Mouse (Mus musculus) thymus, adult 2 months (tissue): ENCODE measurements around the gene Chrna9. TPM values are rescaled to one million over a fixed set of nuclear protein-coding genes. Genes with fewer than 3 reads are reported as not detected.

Experiments
- DNase-seq: peaks from one replicate; pipeline ENCODE4 v3.0.0; 2021
- H3K27ac ChIP-seq: fragments of 200-500 bp; 2 replicates; pipeline ENCODE4 v1.5.1; 2012; ENCODE audit warnings: low read length, control low read depth; ENCODE audit not compliant: control insufficient read depth, insufficient read depth
- H3K27me3 ChIP-seq: fragments of 200-500 bp; 2 replicates; pipeline ENCODE4 v1.6.1; 2012; ENCODE audit warnings: mild to moderate bottlenecking, low read length, moderate library complexity, mixed read lengths; ENCODE audit not compliant: control insufficient read depth, insufficient read depth
- H3K36me3 ChIP-seq: fragments of 200-500 bp; 2 replicates; pipeline ENCODE4 v1.6.1; 2012; ENCODE audit warnings: mild to moderate bottlenecking, low read length, moderate library complexity; ENCODE audit not compliant: control insufficient read depth, insufficient read depth
- H3K4me1 ChIP-seq: fragments of 200-500 bp; replicated peaks from 2 replicates; pipeline ENCODE4 v1.6.1; 2012; ENCODE audit warnings: low read length; ENCODE audit not compliant: control insufficient read depth, insufficient read depth
- H3K4me3 ChIP-seq: fragments of 200-500 bp; 2 replicates; pipeline ENCODE4 v1.5.1; 2012; ENCODE audit warnings: mild to moderate bottlenecking, low read length, control low read depth, moderate library complexity; ENCODE audit not compliant: control insufficient read depth, insufficient read depth
- CTCF ChIP-seq: fragments of 200-500 bp; IDR thresholded peaks from 2 replicates; pipeline ENCODE4 v1.5.1; 2012; ENCODE audit warnings: mild to moderate bottlenecking, control low read depth, low read length, moderate library complexity, borderline replicate concordance; ENCODE audit not compliant: control insufficient read depth, poor library complexity, insufficient read depth; ENCODE audit errors: extremely low read depth
- POLR2A ChIP-seq: fragments of 200-500 bp; IDR thresholded peaks from 2 replicates; pipeline ENCODE4 v1.6.1; 2012; ENCODE audit warnings: mild to moderate bottlenecking, low read length, control low read depth, moderate library complexity; ENCODE audit not compliant: control insufficient read depth, poor library complexity, insufficient read depth; ENCODE audit errors: extremely low read depth
- WGBS: fragments of 180-500 bp; shearing (Covaris S2); methylation state at CpG from one replicate; pipeline ENCODE4 v1.1.7; 2018; 5-methylcytosine and 5-hydroxymethylcytosine counted together
- polyA plus RNA-seq: library from polyadenylated mRNA; depleted of rRNA; stranded (reverse); fragments of >200 nt; gene quantifications from 2 replicates; pipeline ENCODE4 v1.2.3, GENCODE M21; 2012; rRNA removed

The Chrna9 gene
- polyA plus RNA-seq, 1 experiment, result 251 TPM

DNA sequence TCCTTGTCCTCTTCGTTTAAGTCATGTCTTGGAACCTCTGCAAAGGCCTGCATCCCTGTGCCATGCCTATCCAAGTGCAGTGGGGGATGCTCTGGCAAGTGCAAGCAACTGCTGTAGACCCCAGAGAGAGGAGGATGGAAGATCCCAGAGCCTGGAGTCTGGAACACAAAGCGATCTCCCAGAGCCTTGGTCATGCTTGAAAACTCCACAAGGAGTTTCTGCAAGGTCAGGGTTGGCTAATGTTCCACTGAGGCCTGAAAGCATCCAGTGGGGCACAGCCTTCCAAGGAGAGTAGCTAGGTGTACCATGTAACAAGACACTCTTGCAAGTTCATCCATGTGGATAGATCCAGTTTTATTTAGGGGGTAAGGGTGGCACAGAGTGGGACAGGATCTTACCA, 79.7 kb downstream of the Chrna9 start:
- WGBS, result 100% methylated on average over 2 of the region's 2 CpGs
- H3K4me1 ChIP-seq, result no peaks in the 10 kb centered on the region
- no peaks in the 10 kb centered on the region for H3K36me3 ChIP-seq
- no peak for TF ChIP-seq POLR2A
- TF ChIP-seq CTCF, result no peak
- DNase-seq, result no peak
- H3K27me3 ChIP-seq, result no peaks in the 10 kb centered on the region
- no peak overlapping the region for H3K27ac ChIP-seq
- H3K4me3 ChIP-seq, result no peak overlapping the region

DNA sequence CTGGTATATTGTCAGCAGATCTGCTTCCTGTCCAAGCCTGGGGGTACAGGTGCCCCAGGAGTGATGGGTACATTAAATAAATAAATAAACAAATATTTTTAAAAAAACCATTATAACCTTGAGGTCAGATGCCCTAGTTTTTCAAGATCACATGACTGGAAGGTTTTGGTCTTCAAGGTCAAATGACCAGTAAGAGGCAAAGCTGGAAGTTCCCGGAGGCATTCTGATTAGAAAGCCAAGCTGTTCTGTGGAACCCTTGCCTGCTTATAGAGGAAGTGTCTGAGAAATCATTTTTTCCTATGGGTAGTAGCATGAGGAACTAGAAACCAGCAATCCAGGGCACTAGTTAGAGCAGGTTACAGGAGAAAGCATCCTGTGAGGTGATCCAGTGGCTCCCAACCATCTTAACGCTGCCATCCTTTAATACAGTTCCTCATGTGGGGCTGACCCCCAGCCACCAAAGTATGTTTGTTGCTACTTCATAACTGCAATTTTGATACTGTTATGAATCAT, 80.8 kb downstream of the Chrna9 start:
- no peak for TF ChIP-seq POLR2A
- TF ChIP-seq CTCF, result no peak
- Histone ChIP-seq H3K4me1 (no peaks in the 10 kb centered on the region), H3K4me3 (no peak overlapping the region), H3K27ac (no peak overlapping the region), H3K27me3 (no peaks in the 10 kb centered on the region), H3K36me3 (no peaks in the 10 kb centered on the region)
- 92% methylated on average over 2 of the region's 2 CpGs for WGBS
- DNase-seq, result no peak

DNA sequence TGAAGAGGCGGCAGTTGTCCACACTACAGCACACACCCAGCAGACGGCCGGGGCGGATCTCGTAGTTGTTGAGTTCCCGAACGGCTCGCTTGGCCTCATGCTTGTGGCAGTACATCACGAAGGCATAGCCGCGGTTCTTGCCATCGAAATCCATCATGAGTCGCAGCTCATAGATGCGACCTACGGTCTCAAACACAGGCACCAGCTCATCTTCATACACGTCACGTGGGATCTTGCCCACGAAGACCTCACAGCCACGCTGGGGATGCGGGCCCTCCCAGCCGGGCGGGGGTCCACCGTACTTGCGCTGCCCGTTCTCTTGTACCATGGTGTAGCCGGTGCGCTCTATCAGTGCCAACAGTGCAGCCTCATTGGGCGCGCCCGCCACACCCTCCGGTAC, 92.1 kb downstream of the Chrna9 start:
- WGBS, result 98% methylated on average over 31 of the region's 31 CpGs
- no peak for TF ChIP-seq POLR2A
- no peak for TF ChIP-seq CTCF
- H3K4me3 ChIP-seq, result no peak overlapping the region
- H3K27me3 ChIP-seq, result no peaks in the 10 kb centered on the region
- H3K27ac ChIP-seq, result no peak overlapping the region
- no peak for DNase-seq
- H3K4me1 ChIP-seq, result no peaks in the 10 kb centered on the region
- H3K36me3 ChIP-seq, result no peaks in the 10 kb centered on the region

Other genes starting within 250 kb of the Chrna9 start
- 51.7 and 52.2 TPM in 2 replicates for gene Pds5a, start 236.6 kb upstream of the Chrna9 start, polyA plus RNA-seq
- 22.0 and 32.2 TPM in 2 replicates for gene N4bp2, start 171.4 kb upstream of the Chrna9 start, polyA plus RNA-seq
- gene Rhoh, start 73.7 kb upstream of the Chrna9 start, polyA plus RNA-seq, result 132 and 135 TPM in 2 replicates
- 0.08 and 0.35 TPM in 2 replicates for gene 9130230L23Rik, start 69.4 kb downstream of the Chrna9 start, polyA plus RNA-seq
- 12.6 and 12.7 TPM in 2 replicates for gene Rbm47, start 238.2 kb downstream of the Chrna9 start, polyA plus RNA-seq